Mouse (Mus musculus) c-Kit-negative CD71-positive TER-119-positive erythroid progenitor cells, embryonic 14.5 days (primary cell): ENCODE data around the gene Mecom.

ENCODE experiments used
- DNase-seq: peaks from one replicate; pipeline ENCODE4 v3.0.0-alpha.2; 2013; ENCODE audit warnings: low read depth, low spot score

Mecom gene

DNA sequence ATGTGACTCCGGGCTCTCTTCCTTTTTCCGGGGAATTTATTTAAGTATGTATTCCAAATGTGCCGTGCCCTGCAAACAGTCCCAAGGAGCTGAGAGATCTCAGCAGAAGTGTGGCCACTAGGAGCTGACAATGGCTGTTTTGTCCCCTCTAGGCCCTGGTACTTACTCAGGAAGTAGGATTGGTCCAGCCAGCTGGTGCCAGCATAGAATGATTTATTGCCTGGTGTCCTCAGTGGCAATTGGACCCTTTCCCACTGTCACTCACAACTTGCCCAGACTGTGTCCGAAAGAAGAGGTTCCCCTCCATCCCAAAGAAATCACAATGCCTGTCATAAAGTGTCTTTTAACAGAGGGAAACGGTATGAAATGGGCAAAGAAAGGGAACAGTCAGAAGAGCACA lies 340.4 kb downstream of the Mecom start:
- no peak for DNase-seq

DNA sequence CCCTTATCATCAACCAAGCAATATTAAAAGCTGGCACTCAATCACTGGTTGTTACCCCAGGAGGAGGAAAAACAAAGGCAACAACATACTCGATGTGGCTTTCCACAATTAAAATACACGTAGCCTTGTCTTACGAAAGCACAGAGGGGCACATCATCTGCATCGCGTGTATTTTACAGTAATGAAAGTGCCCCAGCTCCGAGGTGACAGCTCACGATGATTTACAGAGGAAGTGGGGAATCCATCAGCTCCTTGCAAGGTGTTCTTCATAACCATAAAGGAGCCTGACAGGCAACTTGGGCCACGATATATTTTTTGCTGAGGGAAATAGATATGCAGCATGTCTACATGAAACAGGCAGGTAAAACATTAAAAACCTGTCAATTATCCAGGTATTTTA lies 341.7 kb downstream of the Mecom start:
- no peak for DNase-seq

- no peak for DNase-seq
These were observed 344.0 kb downstream of the Mecom start for GRCm38 (mm10) chr3:30203764-30204163.

DNA sequence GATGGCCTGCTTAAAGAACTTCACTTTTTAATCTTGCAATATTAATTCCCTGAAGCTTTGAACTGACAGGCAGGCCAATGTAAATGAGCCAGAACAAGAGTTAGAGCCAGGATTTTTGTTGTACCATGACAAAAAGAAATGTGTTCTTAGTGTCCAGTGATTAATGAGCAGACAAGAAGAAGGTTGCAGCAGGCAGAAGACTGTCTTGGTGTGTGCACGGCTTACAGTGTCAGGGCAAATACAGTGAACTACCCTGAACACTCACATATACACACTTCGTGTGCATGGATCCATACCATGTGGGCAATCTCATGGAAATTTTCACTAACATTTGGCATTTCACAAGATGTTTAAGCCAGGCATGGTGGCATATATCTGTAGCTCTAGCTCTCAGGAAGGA lies 349.0 kb downstream of the Mecom start:
- DNase-seq = no peak

DNA sequence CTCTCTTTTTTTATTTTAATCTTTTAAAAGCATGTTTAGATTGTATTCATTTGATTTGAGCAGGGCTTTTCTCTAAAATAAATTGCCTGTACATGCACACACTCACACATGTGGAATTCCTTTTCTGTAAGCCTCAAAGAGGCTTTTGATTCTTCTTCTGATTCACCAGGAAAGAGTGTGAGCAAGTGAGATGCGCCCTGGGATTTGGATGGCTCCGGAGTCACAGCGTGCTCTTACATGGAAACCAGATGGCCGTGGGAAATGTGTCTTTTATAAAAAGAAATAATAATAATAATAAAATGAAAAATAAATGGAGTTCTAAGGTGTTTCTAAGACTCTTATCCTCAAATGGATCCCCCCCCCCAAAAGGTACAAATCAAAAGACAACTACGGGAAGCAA lies 349.6 kb downstream of the Mecom start:
- DNase-seq = no peak

DNA sequence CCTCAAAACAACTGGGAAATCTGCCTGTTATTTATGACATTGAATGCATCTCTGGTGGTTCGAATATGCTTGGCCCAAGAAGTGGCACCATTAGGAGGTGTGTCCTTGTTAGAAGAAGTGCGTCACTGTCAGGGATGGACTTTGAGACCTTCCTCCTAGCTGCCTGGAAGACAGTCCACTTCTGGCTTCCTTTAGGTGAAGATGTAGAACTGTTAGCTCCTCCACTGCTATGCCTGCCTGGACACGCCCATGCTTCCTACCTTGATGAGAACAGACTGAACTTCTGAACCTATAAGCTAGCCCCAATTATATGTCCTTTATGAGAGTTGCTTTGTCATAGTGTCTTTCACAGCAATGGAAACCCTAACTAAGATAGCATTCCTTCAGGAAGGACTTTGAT lies 352.6 kb downstream of the Mecom start:
- no peak for DNase-seq

- no peak for DNase-seq
These were observed 355.4 kb downstream of the Mecom start for GRCm38 (mm10) chr3:30192294-30193007.

DNA sequence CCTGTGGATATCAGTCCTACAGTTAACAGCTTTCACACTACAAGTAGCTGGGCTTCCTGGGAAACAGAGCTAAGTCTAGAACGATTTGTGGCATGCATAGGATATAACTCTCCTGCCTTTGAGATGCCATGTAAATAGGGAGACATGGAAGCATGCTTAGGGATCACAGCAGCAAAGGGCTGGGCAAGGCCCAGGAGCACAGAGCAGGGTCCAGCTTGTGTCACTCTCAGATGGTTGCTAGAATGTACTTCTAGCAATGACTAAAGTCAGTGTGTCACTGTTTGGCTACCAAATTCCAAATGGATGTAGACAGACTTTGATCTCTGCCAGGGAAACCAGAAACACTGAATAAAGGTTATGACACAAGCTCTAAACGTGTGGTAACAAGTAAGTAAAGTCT lies 358.5 kb downstream of the Mecom start:
- no peak for DNase-seq

GRCm38 (mm10) chr3:30187812-30188469 lies 359.9 kb downstream of the Mecom start:
- DNase-seq = no peak

GRCm38 (mm10) chr3:30181807-30182481 lies 365.9 kb downstream of the Mecom start:
- no peak for DNase-seq

GRCm38 (mm10) chr3:30176615-30177014 lies 371.2 kb downstream of the Mecom start:
- DNase-seq = no peak

DNA sequence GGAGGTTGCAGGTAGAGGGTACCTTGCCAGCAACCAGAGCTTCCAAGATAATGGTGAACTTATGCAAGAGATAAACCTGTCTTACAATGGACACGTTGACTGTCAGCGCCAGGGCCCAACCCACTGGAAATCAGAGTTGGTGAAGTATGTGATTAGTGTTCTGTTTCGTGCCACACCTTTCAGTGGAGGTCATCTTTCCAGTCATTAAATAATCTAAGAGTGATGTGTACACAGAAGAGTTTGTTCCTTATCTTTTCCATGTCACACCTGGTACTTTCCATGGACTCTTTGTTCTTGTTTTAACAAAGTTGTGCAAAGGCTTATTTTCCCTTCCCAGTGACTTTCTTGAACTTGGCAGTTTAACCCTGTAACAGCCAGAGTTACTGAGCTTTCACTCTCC lies 374.0 kb downstream of the Mecom start:
- DNase-seq = no peak

GRCm38 (mm10) chr3:30168396-30169186 lies 379.2 kb downstream of the Mecom start:
- no peak for DNase-seq

DNA sequence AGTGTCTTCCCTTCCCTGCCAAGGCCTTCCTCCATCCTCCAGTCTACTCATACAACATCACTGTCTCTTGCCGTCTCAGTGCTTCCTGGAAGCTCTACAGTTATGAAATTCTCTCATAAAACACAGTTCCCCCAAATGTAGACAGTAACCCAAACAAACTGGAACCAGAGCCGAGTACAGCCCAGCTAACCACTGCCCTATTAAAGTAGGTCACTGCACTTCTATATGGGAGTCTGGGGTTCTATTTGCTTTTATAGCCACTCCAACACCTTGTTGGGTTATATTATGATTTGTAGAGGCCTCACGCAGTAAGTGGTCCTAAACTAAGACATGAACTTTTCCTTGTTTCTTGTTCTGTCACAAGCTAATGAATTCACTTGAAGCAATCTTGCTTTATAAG lies 380.8 kb downstream of the Mecom start:
- DNase-seq = no peak

DNA sequence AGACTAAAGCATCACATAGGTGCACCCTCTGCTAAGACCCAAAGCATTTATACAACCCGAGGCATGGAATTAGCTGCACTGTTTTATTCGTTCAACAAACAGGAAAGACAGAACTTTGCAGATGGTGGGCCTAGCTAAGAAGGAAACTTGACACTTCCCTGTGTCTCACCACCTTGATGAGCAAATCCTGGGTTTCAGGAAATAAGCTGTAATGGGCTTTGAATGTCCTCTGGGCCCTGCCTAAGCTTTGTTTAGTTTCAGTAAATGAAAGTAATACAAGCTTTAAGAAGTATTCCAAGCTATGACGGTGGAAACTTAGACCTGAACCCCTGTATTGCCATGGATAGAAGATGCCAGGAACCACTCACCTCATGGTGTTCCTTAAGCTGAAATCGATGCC lies 383.0 kb downstream of the Mecom start:
- no peak for DNase-seq

DNA sequence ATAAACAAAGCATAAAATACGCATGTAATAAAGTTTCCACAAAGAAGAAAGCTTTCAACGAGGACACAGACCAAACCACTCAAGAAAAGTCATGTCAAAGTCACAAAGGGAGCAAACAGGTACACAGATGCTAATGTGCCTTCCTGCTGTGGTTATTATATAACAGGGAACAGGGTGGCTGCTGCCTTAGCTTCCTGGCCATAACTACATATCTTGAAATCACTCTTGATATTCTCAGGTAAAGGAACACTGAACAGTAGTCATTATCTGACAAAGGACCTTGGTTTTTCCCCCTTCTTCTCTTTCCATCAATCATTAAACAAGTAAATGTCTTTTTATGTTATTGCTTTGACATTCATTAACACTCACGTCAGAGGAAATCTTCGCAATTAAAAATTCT lies 384.4 kb downstream of the Mecom start:
- DNase-seq = no peak

GRCm38 (mm10) chr3:30160961-30161670 lies 386.7 kb downstream of the Mecom start:
- no peak for DNase-seq

GRCm38 (mm10) chr3:30160346-30160745 lies 387.5 kb downstream of the Mecom start:
- DNase-seq = no peak

- no peak for DNase-seq
These were observed 390.6 kb downstream of the Mecom start for GRCm38 (mm10) chr3:30157128-30157670.

DNA sequence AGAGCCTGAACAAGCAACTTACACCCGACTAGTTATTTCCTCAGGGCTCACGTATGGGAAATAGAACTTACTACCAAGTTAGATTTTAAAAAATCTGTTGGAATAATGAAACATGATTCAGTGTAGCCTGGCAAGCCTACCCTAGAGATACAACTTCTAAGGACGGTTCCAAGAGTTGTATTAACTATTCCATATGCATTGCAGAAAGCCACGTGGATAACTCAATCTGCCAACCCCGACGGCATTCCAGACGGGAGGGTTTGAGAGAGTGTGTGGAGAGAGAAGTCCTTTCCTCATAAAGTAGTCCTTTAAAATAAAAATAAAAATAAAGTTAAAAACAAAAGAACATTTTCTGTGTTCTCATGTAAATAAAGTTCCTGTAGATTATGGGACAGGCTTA lies 393.4 kb downstream of the Mecom start:
- DNase-seq = no peak

- no peak for DNase-seq
These were observed 393.9 kb downstream of the Mecom start for GRCm38 (mm10) chr3:30153923-30154331.
